Mouse (Mus musculus) layer of hippocampus, postnatal 10 days (tissue): ENCODE results near the gene Golga4. TPM values are rescaled to one million over a fixed set of nuclear protein-coding genes. Genes with fewer than 3 reads are reported as not detected.

Source experiments
- DNase-seq, 2 experiments: peaks; one replicate each; pipeline ENCODE4 v3.0.0; 2021; ENCODE audit warnings: low spot score in 2 of 2
- total RNA-seq, 2 experiments: library from RNA; stranded (reverse); gene quantifications; 2 replicates each; pipeline ENCODE4 v1.2.3; 2021

Gene Golga4
- total RNA-seq, 2 experiments from 2014 or later, result 67.3 to 76.7 TPM

DNA sequence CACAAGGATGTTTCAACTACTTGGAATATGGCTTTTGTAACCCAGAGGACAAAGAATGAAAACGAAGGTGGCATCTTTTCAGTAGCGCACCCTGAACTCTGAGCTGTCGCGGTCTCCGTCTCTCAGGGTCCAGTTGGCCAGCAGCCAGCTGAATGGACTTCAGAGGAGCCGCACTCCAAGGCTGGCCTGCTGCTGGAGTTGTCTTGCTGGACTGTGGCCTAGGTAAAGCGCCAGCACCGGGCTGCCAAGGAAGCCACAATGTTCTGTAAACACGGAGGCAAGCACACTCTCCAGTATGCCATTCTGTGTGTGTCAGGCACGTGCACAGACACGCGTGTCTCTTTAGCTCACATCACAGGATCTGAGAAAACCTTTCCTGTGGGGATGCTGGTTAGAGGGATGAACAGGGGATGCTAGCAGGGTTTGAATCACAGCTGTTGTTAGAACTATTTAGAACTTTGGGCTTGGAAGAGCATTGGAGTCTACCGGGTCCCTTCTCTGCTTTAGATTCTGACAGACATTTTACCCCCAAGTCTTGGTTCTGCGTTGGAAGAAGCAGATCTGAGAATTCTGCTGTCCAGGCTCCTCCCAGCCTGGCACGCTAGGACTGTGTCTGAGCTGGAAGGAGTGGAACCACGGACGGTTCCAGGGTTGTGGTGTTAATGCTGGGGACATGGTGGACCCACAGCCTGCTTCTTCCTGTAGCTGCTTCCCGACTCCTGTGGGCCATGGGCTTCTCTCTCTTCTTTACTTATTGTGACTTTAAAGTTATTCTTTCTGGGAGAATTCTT lies 116.5 kb downstream of the Golga4 start:
- DNase-seq, result peak; percentile 50 to 61

GRCm38 (mm10) chr9:118623483-118623882 lies 117.4 kb downstream of the Golga4 start:
- DNase-seq, result no peak

DNA sequence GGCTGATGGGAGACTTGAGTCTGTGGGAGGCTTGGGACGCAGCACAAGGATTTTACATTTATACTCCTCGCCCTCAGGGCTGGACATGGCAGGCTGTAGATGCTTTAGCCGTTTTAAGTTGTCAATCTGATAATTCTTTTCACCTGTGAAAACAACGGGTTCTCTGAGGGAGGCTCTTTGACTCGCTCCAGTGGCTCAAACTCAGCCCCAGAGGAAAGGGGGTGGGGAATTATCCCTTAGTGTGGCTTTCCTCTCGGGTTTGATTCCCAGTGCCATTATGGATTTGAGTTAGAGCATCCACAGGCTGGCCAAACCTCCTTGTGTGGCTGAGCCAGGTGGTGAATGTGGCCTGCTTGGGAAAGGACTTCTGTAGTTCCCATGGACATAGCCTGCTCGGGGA lies 118.1 kb downstream of the Golga4 start:
- no peak for DNase-seq

GRCm38 (mm10) chr9:118629763-118630379 lies 123.8 kb downstream of the Golga4 start:
- no peak for DNase-seq

Other genes starting within 250 kb of the Golga4 start
- gene Eomes, start 28.1 kb upstream of the Golga4 start, total RNA-seq, result 1 to 10 TPM; 5.2 to 6.1 TPM
- 1 to 10 TPM; 4.5 to 6.8 TPM for gene Itga9, start 100.4 kb downstream of the Golga4 start, total RNA-seq